Mouse (Mus musculus): ENCODE results near the gene Pitpnc1. TPM values are rescaled to one million over a fixed set of nuclear protein-coding genes. Genes with fewer than 3 reads are reported as not detected.

The Pitpnc1 gene
- polyA plus RNA-seq, 1 experiment from 2014 or later = 9.1 TPM

DNA sequence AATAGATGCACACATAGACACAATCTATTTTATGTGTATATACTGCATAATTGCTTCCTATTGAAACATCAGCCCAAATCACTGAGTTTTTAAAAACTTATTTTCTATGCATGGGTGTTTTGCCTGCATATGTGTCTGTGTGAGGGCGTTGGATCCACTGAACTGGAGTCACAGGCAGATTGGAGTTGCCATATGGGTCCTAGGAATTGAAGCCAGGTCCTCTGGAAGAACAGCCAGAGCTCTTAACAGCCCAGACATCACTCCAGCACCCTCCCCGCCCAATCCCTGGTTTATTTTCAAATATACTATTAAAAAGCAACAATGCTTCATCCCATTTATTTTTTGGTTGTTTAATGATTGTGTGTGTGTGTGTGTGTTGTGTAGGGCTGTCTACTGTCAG lies 139.1 kb downstream of the Pitpnc1 start:
- 88% methylated on average over 2 of the region's 2 CpGs for WGBS (ENCODE audit: insufficient replicate concordance)
- no peak for DNase-seq
- no peak for TF ChIP-seq EP300 (IDR thresholded peaks at IDR 0.05; ENCODE audit: low read depth)
- TF ChIP-seq CTCF (IDR thresholded peaks at IDR 0.05; ENCODE audit: low read depth) = no peak
- ATAC-seq = no peak
- H3K4me1 ChIP-seq (ENCODE audit: insufficient read depth) = no peaks in the 10 kb centered on the region
- no peak overlapping the region for H3K9ac ChIP-seq (replicated peaks)
- no peak overlapping the region for H3K27ac ChIP-seq (ENCODE audit: low read depth)
- peaks cover 3% of the 10 kb centered on the region for H3K36me3 ChIP-seq (replicated peaks; ENCODE audit: insufficient read depth, low read length)
- no peak overlapping the region for H3K4me3 ChIP-seq (ENCODE audit: low read depth, low read length)
- H3K9me3 ChIP-seq (ENCODE audit: low read length) = no peaks in the 10 kb centered on the region
- no peaks in the 10 kb centered on the region for H3K27me3 ChIP-seq (ENCODE audit: insufficient read depth, low read length)
- no peak overlapping the region for H3K4me2 ChIP-seq (ENCODE audit: low read depth, low read length)

DNA sequence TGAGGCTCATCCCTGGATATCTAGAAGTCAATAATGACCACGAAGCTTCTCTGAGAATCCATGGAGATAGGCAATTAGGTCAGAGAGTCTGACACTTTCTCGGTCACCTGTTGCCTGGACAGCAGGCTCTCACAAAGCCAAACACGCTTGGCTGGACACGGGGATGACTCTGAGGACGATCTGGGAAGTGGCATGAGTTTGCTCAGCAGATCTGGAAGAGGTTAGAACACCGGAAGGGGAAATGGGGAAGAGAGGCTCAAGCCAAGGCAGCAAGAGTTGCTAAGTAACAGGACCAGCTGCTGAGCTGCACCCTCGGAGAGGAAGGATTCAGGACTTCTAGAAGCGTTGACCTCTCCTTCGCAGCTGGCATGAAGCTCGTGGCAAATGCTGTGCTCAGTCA lies 143.2 kb downstream of the Pitpnc1 start:
- ATAC-seq = peak; percentile 35; the same call in 1 of the 2 replicates
- H3K27me3 ChIP-seq (ENCODE audit: insufficient read depth, low read length) = no peaks in the 10 kb centered on the region
- no peaks in the 10 kb centered on the region for H3K4me1 ChIP-seq (ENCODE audit: insufficient read depth)
- DNase-seq = no peak
- 68% methylated on average over 10 of the region's 10 CpGs for WGBS (ENCODE audit: insufficient replicate concordance)
- H3K36me3 ChIP-seq (replicated peaks; ENCODE audit: insufficient read depth, low read length) = peaks cover 3% of the 10 kb centered on the region
- no peaks in the 10 kb centered on the region for H3K9me3 ChIP-seq (ENCODE audit: low read length)
- H3K9ac ChIP-seq (replicated peaks) = no peak overlapping the region
- no peak overlapping the region for H3K4me3 ChIP-seq (ENCODE audit: low read depth, low read length)
- TF ChIP-seq EP300 (IDR thresholded peaks at IDR 0.05; ENCODE audit: low read depth) (no peak), CTCF (IDR thresholded peaks at IDR 0.05; ENCODE audit: low read depth) (no peak)
- H3K27ac ChIP-seq (ENCODE audit: low read depth) = no peak overlapping the region
- no peak overlapping the region for H3K4me2 ChIP-seq (ENCODE audit: low read depth, low read length)

DNA sequence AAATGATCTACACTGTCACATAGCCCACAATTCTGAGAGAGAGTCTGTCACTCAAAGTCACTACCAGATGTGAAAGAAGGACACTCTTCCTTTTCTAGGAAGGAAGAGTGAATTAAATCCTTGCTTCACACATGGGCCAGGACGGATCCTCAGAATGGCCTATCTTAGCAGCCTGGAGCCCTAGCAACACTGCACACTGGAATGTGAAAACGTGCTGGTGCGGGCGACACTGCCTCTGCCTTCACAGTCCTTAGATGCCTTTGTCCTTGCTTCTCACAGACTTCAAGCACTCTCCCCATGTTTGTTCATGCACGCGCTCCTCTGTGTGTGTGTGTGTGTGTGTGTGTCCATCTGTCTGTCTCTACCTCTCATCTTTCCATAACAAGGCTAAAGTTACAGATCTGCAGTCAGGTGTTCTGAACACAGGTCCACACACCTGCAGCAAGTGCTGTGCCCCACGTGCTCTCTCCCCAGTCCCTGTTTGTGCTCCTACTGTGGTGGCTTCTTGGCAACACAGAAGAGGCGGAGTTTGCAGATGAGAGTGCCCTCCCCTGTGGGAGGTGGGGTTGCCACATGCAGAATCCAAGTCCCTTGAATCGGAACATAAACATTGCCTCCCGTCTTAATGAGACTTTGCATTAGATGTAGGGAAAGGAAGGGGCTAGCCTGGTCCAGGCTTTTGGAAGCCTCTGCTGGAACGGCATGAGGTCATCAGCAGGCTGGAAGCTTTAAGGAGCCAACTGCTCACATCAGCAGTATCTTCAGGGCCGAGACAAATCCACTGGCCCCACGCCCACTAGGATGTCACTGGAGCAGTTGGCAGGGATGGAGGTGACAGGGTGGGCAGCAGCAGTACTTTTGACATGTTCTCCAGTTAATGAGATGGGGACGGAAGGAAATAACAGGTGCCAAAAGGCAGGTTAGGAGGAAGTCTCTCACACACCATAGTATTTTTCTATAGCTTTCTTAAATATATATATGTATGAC lies 144.5 kb downstream of the Pitpnc1 start:
- H3K9ac ChIP-seq (replicated peaks) = no peak overlapping the region
- H3K9me3 ChIP-seq (ENCODE audit: low read length) = no peaks in the 10 kb centered on the region
- DNase-seq (no peak), ATAC-seq (no peak)
- WGBS (ENCODE audit: insufficient replicate concordance) = 78% methylated on average over 14 of the region's 14 CpGs
- H3K27me3 ChIP-seq (ENCODE audit: insufficient read depth, low read length) = no peaks in the 10 kb centered on the region
- H3K4me1 ChIP-seq (ENCODE audit: insufficient read depth) = no peaks in the 10 kb centered on the region
- peaks cover 3% of the 10 kb centered on the region; the same call in 1 of the 2 replicates for H3K36me3 ChIP-seq (replicated peaks; ENCODE audit: insufficient read depth, low read length)
- no peak overlapping the region for H3K27ac ChIP-seq (ENCODE audit: low read depth)
- no peak for TF ChIP-seq CTCF (IDR thresholded peaks at IDR 0.05; ENCODE audit: low read depth)
- TF ChIP-seq EP300 (IDR thresholded peaks at IDR 0.05; ENCODE audit: low read depth) = no peak
- no peak overlapping the region for H3K4me3 ChIP-seq (ENCODE audit: low read depth, low read length)
- H3K4me2 ChIP-seq (ENCODE audit: low read depth, low read length) = no peak overlapping the region

DNA sequence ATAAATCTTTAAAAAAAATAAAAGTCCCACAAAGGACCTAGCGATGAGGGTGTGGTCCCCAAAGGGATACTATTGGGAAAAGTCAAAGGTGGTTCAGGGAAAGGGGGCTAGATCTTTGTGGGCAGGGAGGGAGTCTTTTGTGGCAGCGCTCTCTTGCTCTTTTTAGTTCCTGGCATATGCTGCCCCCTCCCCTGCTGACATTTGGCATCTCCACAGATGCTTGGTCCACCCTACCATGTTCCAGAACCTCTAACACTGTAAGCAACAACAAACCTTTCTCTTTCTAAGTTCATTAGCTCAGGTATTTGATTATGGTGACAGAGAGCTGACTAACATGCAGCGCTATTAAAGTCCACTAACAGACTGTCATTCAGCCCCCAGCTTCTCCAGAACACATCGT lies 145.3 kb downstream of the Pitpnc1 start:
- 95% methylated on average over 4 of the region's 4 CpGs for WGBS (ENCODE audit: insufficient replicate concordance)
- ATAC-seq (no peak), DNase-seq (no peak)
- Histone ChIP-seq H3K9ac (replicated peaks) (no peak overlapping the region), H3K4me1 (ENCODE audit: insufficient read depth) (no peaks in the 10 kb centered on the region), H3K27me3 (ENCODE audit: insufficient read depth, low read length) (no peaks in the 10 kb centered on the region), H3K9me3 (ENCODE audit: low read length) (no peaks in the 10 kb centered on the region), H3K4me3 (ENCODE audit: low read depth, low read length) (no peak overlapping the region), H3K36me3 (replicated peaks; ENCODE audit: insufficient read depth, low read length) (no peaks in the 10 kb centered on the region), H3K27ac (ENCODE audit: low read depth) (no peak overlapping the region), H3K4me2 (ENCODE audit: low read depth, low read length) (no peak overlapping the region)
- no peak for TF ChIP-seq CTCF (IDR thresholded peaks at IDR 0.05; ENCODE audit: low read depth)
- no peak for TF ChIP-seq EP300 (IDR thresholded peaks at IDR 0.05; ENCODE audit: low read depth)

DNA sequence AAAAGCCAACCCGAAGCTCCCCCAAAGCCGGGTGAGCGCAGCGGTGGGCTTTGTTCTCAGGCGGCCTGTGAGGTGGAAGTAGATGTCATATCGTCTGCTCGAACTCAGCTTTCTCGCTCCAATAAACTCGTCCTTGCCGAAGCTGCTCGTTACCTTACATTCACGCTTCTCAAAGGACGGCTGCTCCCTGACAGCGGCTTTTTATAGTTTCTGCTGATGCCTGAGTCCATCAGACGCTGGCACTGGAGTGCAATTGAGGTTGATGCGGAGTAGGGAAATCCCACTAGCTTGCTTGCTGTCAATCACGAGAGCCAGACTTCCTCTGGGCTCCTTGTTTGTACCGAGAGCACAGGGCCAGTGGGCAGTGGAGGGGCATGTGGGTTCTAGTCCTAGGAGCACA lies 147.3 kb downstream of the Pitpnc1 start:
- H3K27ac ChIP-seq (ENCODE audit: low read depth) = no peak overlapping the region
- WGBS (ENCODE audit: insufficient replicate concordance) = 82% methylated on average over 18 of the region's 18 CpGs
- no peaks in the 10 kb centered on the region for H3K27me3 ChIP-seq (ENCODE audit: insufficient read depth, low read length)
- TF ChIP-seq CTCF (IDR thresholded peaks at IDR 0.05; ENCODE audit: low read depth) (no peak), EP300 (IDR thresholded peaks at IDR 0.05; ENCODE audit: low read depth) (no peak)
- ATAC-seq (no peak), DNase-seq (no peak)
- no peaks in the 10 kb centered on the region for H3K9me3 ChIP-seq (ENCODE audit: low read length)
- no peak overlapping the region for H3K9ac ChIP-seq (replicated peaks)
- H3K36me3 ChIP-seq (replicated peaks; ENCODE audit: insufficient read depth, low read length) = no peaks in the 10 kb centered on the region; the same call in 1 of the 2 replicates
- no peak overlapping the region for H3K4me2 ChIP-seq (ENCODE audit: low read depth, low read length)
- no peak overlapping the region for H3K4me3 ChIP-seq (ENCODE audit: low read depth, low read length)
- H3K4me1 ChIP-seq (ENCODE audit: insufficient read depth) = 0 out of 2 replicates have a peak, but pooled peaks cover 2% of the 10 kb centered on the region

DNA sequence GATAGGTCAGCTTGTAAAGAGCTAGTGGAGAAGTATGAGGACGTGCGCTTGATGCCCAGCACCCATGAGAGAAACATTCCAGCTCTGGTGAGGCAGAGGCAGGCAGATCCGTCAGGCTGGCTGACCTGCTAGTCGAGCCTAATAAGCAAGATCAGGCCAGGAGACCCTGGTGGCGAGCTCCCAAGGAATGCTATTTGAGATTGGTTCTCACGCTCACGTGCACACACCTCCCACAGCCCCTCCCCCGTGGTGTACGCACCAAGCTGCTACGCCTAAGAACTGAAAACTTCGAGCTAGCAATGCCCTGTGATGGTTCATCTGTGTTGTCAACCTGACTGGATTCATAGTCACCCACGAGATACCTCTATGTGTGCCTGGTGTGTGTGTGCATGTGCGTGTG lies 148.3 kb downstream of the Pitpnc1 start:
- WGBS (ENCODE audit: insufficient replicate concordance) = 95% methylated on average over 13 of the region's 13 CpGs
- Histone ChIP-seq H3K9me3 (ENCODE audit: low read length) (no peaks in the 10 kb centered on the region), H3K4me3 (ENCODE audit: low read depth, low read length) (no peak overlapping the region), H3K36me3 (replicated peaks; ENCODE audit: insufficient read depth, low read length) (no peaks in the 10 kb centered on the region; the same call in 1 of the 2 replicates), H3K27ac (ENCODE audit: low read depth) (no peak overlapping the region), H3K27me3 (ENCODE audit: insufficient read depth, low read length) (no peaks in the 10 kb centered on the region), H3K4me2 (ENCODE audit: low read depth, low read length) (no peak overlapping the region), H3K9ac (replicated peaks) (no peak overlapping the region), H3K4me1 (ENCODE audit: insufficient read depth) (0 out of 2 replicates have a peak, but pooled peaks cover 2% of the 10 kb centered on the region)
- DNase-seq = no peak
- no peak for ATAC-seq
- TF ChIP-seq EP300 (IDR thresholded peaks at IDR 0.05; ENCODE audit: low read depth) = no peak
- TF ChIP-seq CTCF (IDR thresholded peaks at IDR 0.05; ENCODE audit: low read depth) = no peak
